Mouse (Mus musculus) lung, adult 2 months (tissue): ENCODE results near the gene Sirt4.

Experiments
- CTCF ChIP-seq: fragments of 200-500 bp; IDR thresholded peaks from 2 replicates; pipeline ENCODE4 v1.5.1; 2011; ENCODE audit warnings: mild to moderate bottlenecking, low read length, control low read depth; ENCODE audit not compliant: insufficient read depth
- POLR2A ChIP-seq: fragments of 200-500 bp; IDR thresholded peaks from 2 replicates; pipeline ENCODE4 v1.6.1; 2011; ENCODE audit warnings: low read depth, mild to moderate bottlenecking, control low read depth, low read length, borderline replicate concordance; ENCODE audit errors: extremely low read depth

GRCm38 (mm10) chr5:115444130-115444529, 40.4 kb downstream of the Sirt4 start:
- TF ChIP-seq POLR2A (no peak), CTCF (no peak)
